In the genomic region with DNA sequence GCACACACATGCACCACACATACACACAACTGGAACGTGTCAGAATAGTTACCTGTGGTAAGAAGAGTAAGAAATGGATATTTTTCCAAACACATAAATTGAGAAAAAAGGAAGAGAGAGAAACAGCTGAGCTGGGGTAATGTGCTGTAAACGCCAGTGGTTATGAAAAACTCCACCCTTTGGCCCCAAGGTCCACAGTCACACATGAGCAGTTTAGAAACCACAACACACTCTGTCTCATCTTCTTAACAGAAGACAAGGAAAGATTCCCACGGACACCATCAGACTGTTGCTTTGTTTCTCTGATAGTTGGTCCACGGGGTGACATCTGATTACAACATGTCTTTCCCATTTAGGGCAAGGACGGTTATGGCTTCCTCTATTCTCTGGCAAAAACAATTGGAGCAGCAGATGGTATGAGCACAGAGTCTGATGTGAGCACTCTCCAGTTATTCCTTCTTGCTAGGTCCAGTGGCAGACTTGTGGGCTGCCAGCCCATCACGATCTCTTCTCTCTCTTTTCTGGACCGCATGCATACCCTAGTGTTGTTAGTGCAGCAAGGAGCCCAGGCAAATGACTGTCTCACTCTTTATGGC, we compare ENCODE assay signal across 23 mouse cellular contexts. TPM values are rescaled to one million over a fixed set of nuclear protein-coding genes. Genes with fewer than 3 reads are reported as not detected.
DNase-seq lines count a peak whose midpoint lies in the region; ATAC-seq lines count a peak whose summit lies in the region.
"Had no signal": no experiment of that assay in that cellular context is flagged by ENCODE, and none has a peak within 500 bp of the region (broad histone marks: within the 10 kb centered on the region; RNA-seq: fewer than 3 reads in every experiment).

No protein-coding gene starts in this region.

- WGBS in kidney, embryonic 14.5 days, result 76% methylated on average over 7 of the region's 7 CpGs
- WGBS in heart, embryonic 10.5 days, result 80% methylated on average over 7 of the region's 7 CpGs

- peak; percentile 45 to 55 for DNase-seq in kidney, adult 8-10 months
- peak; percentile 41 for DNase-seq in brain, adult 2 months (ENCODE audit: low read depth, low spot score)
- DNase-seq in splenic B cell, adult 2 months (ENCODE audit: low read depth, low spot score), result peak; percentile 30
- DNase-seq in testis, postnatal 14 days (ENCODE audit: low spot score), result no peak
- no peak for DNase-seq in heart, embryonic 10.5 days (ENCODE audit: low spot score)
- DNase-seq in frontal cortex, postnatal 14 days (ENCODE audit: low spot score in 2 of 2), result no peak
- DNase-seq: adrenal gland, postnatal 25 days; cerebellum, adult 11 months; forebrain, postnatal 0 days; gastrocnemius, adult 2 months; heart, postnatal 4 days; lung, adult 18-20 months; lung, postnatal 10 days; right cerebral cortex, postnatal 4 days; thymus, postnatal 25 days had no signal

- H3K4me2 ChIP-seq in kidney, embryonic 14.5 days (replicated peaks; ENCODE audit: low read depth, low read length), result no peak overlapping the region
- H3K4me2 ChIP-seq: hindbrain, embryonic 15.5 days; limb, embryonic 12.5 days; liver, embryonic 11.5 days; midbrain, embryonic 12.5 days had no signal

- H3K9me3 ChIP-seq in kidney, embryonic 14.5 days (ENCODE audit: control insufficient read depth, low read length), result no peaks in the 10 kb centered on the region
- no peaks in the 10 kb centered on the region for H3K9me3 ChIP-seq in heart, embryonic 10.5 days
- H3K9me3 ChIP-seq: hindbrain, embryonic 15.5 days; limb, embryonic 12.5 days; midbrain, embryonic 12.5 days had no signal

- 0 out of 2 replicates have a peak, but pooled peaks cover 8% of the 10 kb centered on the region for H3K4me1 ChIP-seq in kidney, embryonic 14.5 days (ENCODE audit: control insufficient read depth, insufficient read depth, low read length)
- peaks cover 28% of the 10 kb centered on the region for H3K4me1 ChIP-seq in heart, embryonic 10.5 days
- H3K4me1 ChIP-seq: hindbrain, embryonic 15.5 days had no signal

- no peak overlapping the region for H3K27ac ChIP-seq in kidney, embryonic 14.5 days (ENCODE audit: low read depth, low read length)
- no peak overlapping the region for H3K27ac ChIP-seq in heart, embryonic 10.5 days
- H3K27ac ChIP-seq: gastrocnemius, adult 2 months; hindbrain, embryonic 15.5 days; limb, embryonic 12.5 days; midbrain, embryonic 12.5 days had no signal

- no peak overlapping the region for H3K9ac ChIP-seq in kidney, embryonic 14.5 days (ENCODE audit: low read depth, low read length)
- H3K9ac ChIP-seq: forebrain, postnatal 0 days; hindbrain, embryonic 15.5 days; limb, embryonic 12.5 days; midbrain, embryonic 12.5 days had no signal

- ATAC-seq in kidney, embryonic 14.5 days (ENCODE audit: low FRiP score, low TSS enrichment), result no peak
- ATAC-seq in megakaryocyte, adult 5-6 weeks (ENCODE audit: poor library complexity, severe bottlenecking), result peak; percentile 25; the same call in 1 of the 2 replicates
- ATAC-seq: forebrain, postnatal 0 days had no signal

- H3K27me3 ChIP-seq in kidney, embryonic 14.5 days (ENCODE audit: control insufficient read depth, insufficient read depth, low read length), result no peaks in the 10 kb centered on the region
- H3K27me3 ChIP-seq in splenic B cell, adult 2 months (ENCODE audit: control insufficient read depth, insufficient read depth, low read length, poor library complexity, severe bottlenecking), result no peaks in the 10 kb centered on the region
- peaks cover 27% of the 10 kb centered on the region for H3K27me3 ChIP-seq in heart, embryonic 10.5 days (ENCODE audit: insufficient read depth, poor library complexity, severe bottlenecking)
- H3K27me3 ChIP-seq: hindbrain, embryonic 15.5 days; limb, embryonic 12.5 days had no signal

- H3K4me3 ChIP-seq in kidney, embryonic 14.5 days (ENCODE audit: low read length), result no peak overlapping the region
- no peak overlapping the region for H3K4me3 ChIP-seq in heart, embryonic 10.5 days
- H3K4me3 ChIP-seq: gastrocnemius, adult 2 months; hindbrain, embryonic 15.5 days; limb, embryonic 12.5 days; midbrain, embryonic 12.5 days had no signal

- H3K36me3 ChIP-seq in kidney, embryonic 14.5 days (ENCODE audit: control insufficient read depth, insufficient read depth, low read length), result no peaks in the 10 kb centered on the region
- H3K36me3 ChIP-seq in splenic B cell, adult 2 months (ENCODE audit: control insufficient read depth, insufficient read depth, low read length, poor library complexity, severe bottlenecking), result no peaks in the 10 kb centered on the region
- H3K36me3 ChIP-seq in heart, embryonic 10.5 days, result no peaks in the 10 kb centered on the region
- H3K36me3 ChIP-seq: hindbrain, embryonic 15.5 days; limb, embryonic 12.5 days; midbrain, embryonic 12.5 days had no signal

RNA-seq across cellular contexts. Expression of a gene that starts 2.5 kb away (rescaled TPM):
- 25.3 and 29.2 TPM in 2 replicates for polyA plus RNA-seq in kidney, embryonic 14.5 days (2014; fragmentation: Nextera tagmentation; extraction: Ambion mirVana)
- 33.1 and 36.4 TPM in 2 replicates for total RNA-seq in megakaryocyte, adult 5-6 weeks (2015)
- 25.7 and 29.0 TPM in 2 replicates for total RNA-seq in megakaryocyte, adult 5-6 weeks (2017)
- polyA plus RNA-seq in heart, embryonic 10.5 days (2016; fragmentation: Nextera tagmentation; extraction: Ambion mirVana), result 10.6 and 17.0 TPM in 2 replicates

RNA-seq across cellular contexts. Expression of a gene that starts 5.5 kb away (rescaled TPM):
- 12.5 and 14.0 TPM in 2 replicates for polyA plus RNA-seq in kidney, embryonic 14.5 days (2014; fragmentation: Nextera tagmentation; extraction: Ambion mirVana)
- total RNA-seq in megakaryocyte, adult 5-6 weeks (2015), result 11.2 and 11.8 TPM in 2 replicates
- total RNA-seq in megakaryocyte, adult 5-6 weeks (2017), result 13.0 and 14.6 TPM in 2 replicates
- 7.4 and 11.4 TPM in 2 replicates for polyA plus RNA-seq in heart, embryonic 10.5 days (2016; fragmentation: Nextera tagmentation; extraction: Ambion mirVana)

RNA-seq across cellular contexts. Expression of a gene that starts 13.6 kb away (rescaled TPM):
- 10.8 and 14.6 TPM in 2 replicates for polyA plus RNA-seq in kidney, embryonic 14.5 days (2014; fragmentation: Nextera tagmentation; extraction: Ambion mirVana)
- not detected in 2 replicates for total RNA-seq in megakaryocyte, adult 5-6 weeks (2015)
- not detected in 2 replicates for total RNA-seq in megakaryocyte, adult 5-6 weeks (2017)
- 10.9 and 14.1 TPM in 2 replicates for polyA plus RNA-seq in heart, embryonic 10.5 days (2016; fragmentation: Nextera tagmentation; extraction: Ambion mirVana)
- total RNA-seq: forebrain, postnatal 0 days had no signal
- polyA plus RNA-seq: C2C12 had no signal

RNA-seq across cellular contexts. Expression of a gene that starts 45.5 kb away (rescaled TPM):
- polyA plus RNA-seq in kidney, embryonic 14.5 days (2014; fragmentation: Nextera tagmentation; extraction: Ambion mirVana), result 113 and 148 TPM in 2 replicates
- 266 and 325 TPM in 2 replicates for total RNA-seq in megakaryocyte, adult 5-6 weeks (2015)
- total RNA-seq in megakaryocyte, adult 5-6 weeks (2017), result 179 and 182 TPM in 2 replicates
- polyA plus RNA-seq in heart, embryonic 10.5 days (2016; fragmentation: Nextera tagmentation; extraction: Ambion mirVana), result 44.4 and 55.4 TPM in 2 replicates

RNA-seq across cellular contexts. Expression of a gene that starts 46.0 kb away (rescaled TPM):
- polyA plus RNA-seq in kidney, embryonic 14.5 days (2014; fragmentation: Nextera tagmentation; extraction: Ambion mirVana), result 0.54 and 1.2 TPM in 2 replicates
- total RNA-seq in megakaryocyte, adult 5-6 weeks (2015), result not detected in 2 replicates
- not detected in 2 replicates for total RNA-seq in megakaryocyte, adult 5-6 weeks (2017)
- 0.28 and 0.38 TPM in 2 replicates for polyA plus RNA-seq in heart, embryonic 10.5 days (2016; fragmentation: Nextera tagmentation; extraction: Ambion mirVana)
- total RNA-seq: gastrocnemius, adult 2 months had no signal
- polyA plus RNA-seq: heart, embryonic 16.5 days had no signal

Comparison
In these comparisons a context has a peak if more than half of its experiments do, and no peak if none do; other contexts are left out.
1. DNase-seq: peak in kidney, adult 8-10 months (2 of 2), brain, adult 2 months (single experiment) and splenic B cell, adult 2 months (single experiment); none in testis, postnatal 14 days (single experiment), heart, embryonic 10.5 days (single experiment) and frontal cortex, postnatal 14 days (0 of 2).